8 mouse cellular contexts compared by ENCODE assay signal in genomic region chr2:37702301-37703172, GRCm38 (mm10). TPM values are rescaled to one million over a fixed set of nuclear protein-coding genes. Genes with fewer than 3 reads are reported as not detected.
DNase-seq lines count a peak whose midpoint lies in the region; ATAC-seq and TF ChIP-seq lines count a peak whose summit lies in the region.

No protein-coding gene starts in this region.

- TF ChIP-seq EP300 in heart, adult 2 months (IDR thresholded peaks at IDR 0.05; ENCODE audit: insufficient read depth, low read depth, low read length) = no peak
- TF ChIP-seq EP300 in lung, postnatal 0 days (IDR thresholded peaks at IDR 0.05) = no peak

- peak overlapping the region; percentile 95 for H3K9ac ChIP-seq in heart, adult 2 months (ENCODE audit: low read depth, low read length)
- peak overlapping the region; percentile 93 for H3K9ac ChIP-seq in kidney, embryonic 15.5 days
- peak overlapping the region; percentile 79 for H3K9ac ChIP-seq in lung, postnatal 0 days (replicated peaks; ENCODE audit: low read depth)

- peak overlapping the region; percentile 94 for H3K27ac ChIP-seq in embryonic facial prominence, embryonic 10.5 days (replicated peaks)
- H3K27ac ChIP-seq in heart, adult 2 months = peak overlapping the region; percentile 82
- H3K27ac ChIP-seq in kidney, embryonic 15.5 days = peak overlapping the region; percentile 92
- H3K27ac ChIP-seq in lung, postnatal 0 days (ENCODE audit: low read length) = peak overlapping the region; percentile 90

- TF ChIP-seq POLR2A in heart, adult 2 months (IDR thresholded peaks at IDR 0.05; ENCODE audit: insufficient read depth, low read depth, low read length) = no peak

- H3K79me2 ChIP-seq in heart, adult 2 months (replicated peaks; ENCODE audit: control insufficient read depth, insufficient read depth, low read length) = no peaks in the 10 kb centered on the region; the same call in 1 of the 2 replicates

- under 1% methylated on average over 70 of the region's 70 CpGs for WGBS in embryonic facial prominence, embryonic 10.5 days
- under 1% methylated on average over 69 of the region's 70 CpGs for WGBS in heart, adult 2 months
- 1% methylated on average over 60 of the region's 70 CpGs for WGBS in kidney, embryonic 15.5 days
- WGBS in lung, postnatal 0 days = 3% methylated on average over 55 of the region's 70 CpGs

- peak; percentile 25 to 31 for DNase-seq in CD8-positive naive resting alpha-beta T cell, adult 2 months (ENCODE audit: low read depth in 2 of 2, low spot score in 2 of 2)
- peak; percentile 51 to 56 for DNase-seq in adrenal gland, adult 18-20 months (ENCODE audit: low spot score in 2 of 2)
- DNase-seq in embryonic facial prominence, embryonic 10.5 days (ENCODE audit: low spot score) = no peak
- peak in 1 of 2 experiments; percentile 43 for DNase-seq in heart, adult 2 months
- peak; percentile 31 for DNase-seq in lung, postnatal 0 days (ENCODE audit: low spot score)
- DNase-seq in retina, embryonic 14.5 days (ENCODE audit: low spot score) = peak; percentile 45
- DNase-seq in urinary bladder, postnatal 4 days (ENCODE audit: low spot score in 2 of 2) = peak; percentile 31 to 62

- ATAC-seq in kidney, embryonic 15.5 days (replicated peaks; ENCODE audit: low FRiP score) = peak; percentile 64
- ATAC-seq in lung, postnatal 0 days = peak; percentile 60

- peak overlapping the region; percentile 98 for H3K4me3 ChIP-seq in embryonic facial prominence, embryonic 10.5 days
- H3K4me3 ChIP-seq in heart, adult 2 months = peak overlapping the region; percentile 99
- H3K4me3 ChIP-seq in kidney, embryonic 15.5 days (replicated peaks) = peak overlapping the region; percentile 91
- H3K4me3 ChIP-seq in lung, postnatal 0 days (ENCODE audit: low read depth, low read length) = peak overlapping the region; percentile 90

- H3K27me3 ChIP-seq in embryonic facial prominence, embryonic 10.5 days (replicated peaks; ENCODE audit: low read depth, poor library complexity, severe bottlenecking) = peaks cover 18% of the 10 kb centered on the region
- H3K27me3 ChIP-seq in heart, adult 2 months (ENCODE audit: control insufficient read depth, insufficient read depth, low read length) = no peaks in the 10 kb centered on the region
- H3K27me3 ChIP-seq in kidney, embryonic 15.5 days = peaks cover 8% of the 10 kb centered on the region; the same call in 1 of the 2 replicates
- H3K27me3 ChIP-seq in lung, postnatal 0 days (replicated peaks; ENCODE audit: insufficient read depth, low read length) = no peaks in the 10 kb centered on the region

- H3K4me2 ChIP-seq in kidney, embryonic 15.5 days = peak overlapping the region; percentile 91
- H3K4me2 ChIP-seq in lung, postnatal 0 days (replicated peaks; ENCODE audit: low read depth, low read length) = peak overlapping the region; percentile 97

- TF ChIP-seq CTCF in heart, adult 2 months (IDR thresholded peaks at IDR 0.05) = no peak
- TF ChIP-seq CTCF in lung, postnatal 0 days (IDR thresholded peaks at IDR 0.05) = no peak

- H3K9me3 ChIP-seq in embryonic facial prominence, embryonic 10.5 days = no peaks in the 10 kb centered on the region
- no peaks in the 10 kb centered on the region for H3K9me3 ChIP-seq in kidney, embryonic 15.5 days (replicated peaks)
- no peaks in the 10 kb centered on the region for H3K9me3 ChIP-seq in lung, postnatal 0 days (ENCODE audit: low read length)

- peaks cover 22% of the 10 kb centered on the region for H3K4me1 ChIP-seq in embryonic facial prominence, embryonic 10.5 days
- H3K4me1 ChIP-seq in heart, adult 2 months (ENCODE audit: control insufficient read depth, insufficient read depth, low read length) = peaks cover 3% of the 10 kb centered on the region
- H3K4me1 ChIP-seq in kidney, embryonic 15.5 days = peaks cover 17% of the 10 kb centered on the region
- H3K4me1 ChIP-seq in lung, postnatal 0 days (ENCODE audit: insufficient read depth, low read depth, low read length) = no peaks in the 10 kb centered on the region

- intact Hi-C loops in heart, adult 2 months (cut with DNase I) = loop anchor here (2.0 kb wide), 1 partner anchor 68 kb away; no protein-coding TSS in a partner anchor

- H3K36me3 ChIP-seq in embryonic facial prominence, embryonic 10.5 days (replicated peaks) = peaks cover 9% of the 10 kb centered on the region
- H3K36me3 ChIP-seq in heart, adult 2 months (ENCODE audit: control insufficient read depth, insufficient read depth, low read length) = no peaks in the 10 kb centered on the region
- no peaks in the 10 kb centered on the region for H3K36me3 ChIP-seq in kidney, embryonic 15.5 days
- no peaks in the 10 kb centered on the region for H3K36me3 ChIP-seq in lung, postnatal 0 days (ENCODE audit: insufficient read depth, low read length)

RNA-seq across cellular contexts. Expression of gene Strbp, which starts 1.1 kb away (rescaled TPM):
- 10 to 100 TPM; 28.2 to 53.9 TPM for total RNA-seq in adrenal gland, adult 18-20 months (2021)
- polyA plus RNA-seq in embryonic facial prominence, embryonic 10.5 days (2016; fragmentation: Nextera tagmentation; extraction: Ambion mirVana) = 49.2 and 50.4 TPM in 2 replicates
- 10 to 100 TPM; 17.4 to 20.0 TPM for total RNA-seq in heart, adult 2 months (2021)
- 1.5 and 3.5 TPM in 2 replicates for polyA plus RNA-seq in heart, adult 2 months (2012; rRNA removed)
- polyA plus RNA-seq in kidney, embryonic 15.5 days (2015; fragmentation: Nextera tagmentation; extraction: Ambion mirVana) = 41.3 and 43.6 TPM in 2 replicates
- polyA plus RNA-seq in lung, postnatal 0 days (2015; fragmentation: Nextera tagmentation; extraction: Ambion mirVana) = 16.8 and 19.6 TPM in 2 replicates
